Mouse (Mus musculus) heart, postnatal 14 days (tissue): ENCODE measurements at regions not wholly inside any gene's neighbourhood (a gene's known extent, or its start where the extent isn't known, plus 50 kb on each side); places are given as distances from the start of the nearest gene placed in this dataset.

Experiments used
- DNase-seq, 2 experiments: peaks; one replicate each; pipeline ENCODE4 v3.0.0; 2021 to 2022
- intact Hi-C: fragments of 180-260 bp; cut with DNase I; formaldehyde crosslinking; loops from one replicate; pipeline ENCODE4 v1.15.1; 2025

GRCm38 (mm10) chr6:12260325-12261076 lies 352.9 kb downstream of the Phf14 start:
- intact Hi-C loops = no loop called here
- DNase-seq = peak; percentile 25 to 53
